Mouse (Mus musculus) layer of hippocampus, postnatal 25 days (tissue): Measurements from ENCODE around the gene Cux2. TPM values are rescaled to one million over a fixed set of nuclear protein-coding genes. Genes with fewer than 3 reads are reported as not detected.

Experiments used
- DNase-seq, 2 experiments: peaks; one replicate each; pipeline ENCODE4 v3.0.0; 2022; ENCODE audit warnings: mixed read lengths in 2 of 2, low spot score in 1 of 2; ENCODE audit errors: extremely low spot score in 1 of 2
- total RNA-seq, 2 experiments: library from RNA; stranded (reverse); gene quantifications; 2 replicates each; pipeline ENCODE4 v1.2.3; 2021

Gene Cux2
- total RNA-seq, 2 experiments from 2014 or later = 32.9 to 36.7 TPM

DNA sequence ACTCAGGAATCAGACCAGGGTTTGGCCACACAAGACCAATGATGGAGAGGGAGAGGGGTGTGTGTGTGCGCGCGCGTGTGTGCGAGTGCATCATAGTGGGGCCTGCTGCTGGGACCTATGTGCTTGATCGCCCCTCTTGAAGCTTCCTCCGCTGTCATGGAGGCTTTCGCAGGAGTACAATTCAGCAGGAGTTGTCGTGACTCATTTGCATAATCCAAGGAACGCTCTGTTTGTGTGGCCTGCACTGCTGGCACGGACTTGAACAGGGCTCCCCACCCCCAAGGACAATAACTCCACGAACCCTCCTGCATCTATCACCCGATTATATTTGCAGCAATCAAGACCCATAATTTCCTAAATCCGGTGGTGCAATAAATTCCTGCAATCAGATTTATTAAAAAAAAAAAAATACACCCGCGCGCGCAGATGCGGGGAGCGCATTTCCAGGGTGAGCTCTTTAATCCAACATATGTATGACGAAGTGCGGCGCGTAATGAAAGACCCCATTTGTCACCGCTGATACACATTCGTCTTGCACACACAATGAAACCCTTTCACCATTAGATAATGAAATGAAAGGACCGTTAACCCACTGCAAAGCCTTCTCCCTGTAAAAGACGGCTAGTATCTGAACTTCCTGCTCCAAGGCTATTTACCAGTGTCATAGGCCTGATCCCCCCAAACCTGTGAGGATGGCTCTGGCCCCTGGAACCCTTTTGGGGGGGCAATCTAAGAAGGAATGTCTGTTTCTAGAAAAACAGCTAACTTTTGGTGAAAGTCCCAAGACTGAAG, 124.0 kb downstream of the Cux2 start:
- no peak for DNase-seq

DNA sequence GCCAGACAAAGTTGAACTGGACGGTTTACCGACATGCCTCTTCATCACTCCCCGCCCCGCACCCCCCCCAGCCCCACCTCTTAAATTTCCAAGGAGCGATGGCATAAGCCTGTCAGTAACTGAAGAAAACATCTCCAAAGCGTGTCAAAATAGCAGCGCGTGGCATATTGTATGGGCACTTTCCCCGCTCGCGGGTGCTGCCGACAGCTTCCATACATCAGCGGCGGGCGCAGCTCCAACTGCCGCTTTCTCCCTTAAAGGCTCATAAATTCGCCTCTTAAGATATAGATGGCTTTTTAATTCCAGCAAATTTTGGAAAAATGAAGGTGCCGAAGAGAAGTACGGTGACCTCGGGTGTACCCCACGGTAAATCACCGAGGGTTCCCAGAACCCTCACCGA, 124.6 kb downstream of the Cux2 start:
- DNase-seq = peak in 1 of 2 experiments; percentile 24

DNA sequence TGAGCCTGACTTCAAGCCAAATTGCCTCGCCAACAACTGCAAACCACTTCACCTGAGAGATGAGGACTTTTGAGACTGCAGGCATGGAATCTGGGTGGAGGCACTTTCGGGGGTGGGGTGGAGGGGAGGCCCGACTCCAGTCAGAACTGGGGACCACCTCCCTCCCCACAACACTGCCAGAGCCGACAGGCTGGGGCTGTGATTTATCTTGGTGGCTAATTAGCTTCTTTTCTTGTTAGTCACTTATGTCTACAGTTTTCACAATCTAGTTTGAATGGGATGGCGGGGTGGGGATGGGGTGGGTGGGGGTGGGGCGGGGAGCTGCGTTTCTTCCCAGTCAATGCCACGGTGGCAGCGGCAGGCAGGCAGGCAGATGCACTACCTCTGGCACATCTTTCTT, 125.5 kb downstream of the Cux2 start:
- no peak for DNase-seq

DNA sequence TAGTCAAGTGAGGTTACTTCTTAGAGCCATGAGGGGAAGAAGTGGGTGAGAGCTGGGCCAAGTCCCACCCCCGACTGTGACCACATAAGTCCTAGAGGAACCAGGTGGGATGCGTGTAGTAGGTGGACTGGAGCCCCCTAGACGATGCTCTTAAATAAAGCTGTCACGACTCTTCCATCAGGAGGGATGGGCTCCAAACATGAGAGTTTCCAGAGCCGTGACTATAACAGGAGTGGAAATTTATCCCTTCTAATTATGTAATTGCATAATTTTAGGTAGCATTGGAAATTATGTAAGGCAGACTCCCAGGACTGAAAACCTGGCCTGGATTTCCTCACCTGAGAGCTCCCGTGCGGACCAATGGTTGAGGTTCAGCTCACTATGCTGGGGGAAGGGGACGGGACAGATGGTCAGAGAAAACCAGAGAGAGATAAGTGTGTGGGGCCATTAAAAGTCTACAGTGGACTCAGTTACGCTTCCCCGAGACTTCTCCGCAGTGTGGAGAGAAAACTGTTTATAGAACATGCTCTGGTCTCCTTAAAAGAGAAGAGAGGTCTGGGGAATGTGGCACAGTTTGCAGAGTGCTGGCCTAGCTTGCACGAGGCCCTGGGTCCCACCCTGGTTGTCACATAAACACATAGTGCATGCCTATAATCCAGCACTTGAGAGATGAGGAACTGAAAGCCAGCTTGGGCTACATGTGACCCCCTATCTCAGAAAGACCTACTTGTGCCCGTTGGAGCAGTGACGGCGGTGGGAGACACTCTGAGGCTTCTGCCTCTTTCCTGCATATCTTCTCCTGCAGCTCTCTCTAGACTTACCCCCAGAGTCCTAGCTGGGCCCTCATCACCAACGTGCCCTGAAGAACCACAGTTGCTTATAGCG, 126.7 kb downstream of the Cux2 start:
- DNase-seq = no peak

DNA sequence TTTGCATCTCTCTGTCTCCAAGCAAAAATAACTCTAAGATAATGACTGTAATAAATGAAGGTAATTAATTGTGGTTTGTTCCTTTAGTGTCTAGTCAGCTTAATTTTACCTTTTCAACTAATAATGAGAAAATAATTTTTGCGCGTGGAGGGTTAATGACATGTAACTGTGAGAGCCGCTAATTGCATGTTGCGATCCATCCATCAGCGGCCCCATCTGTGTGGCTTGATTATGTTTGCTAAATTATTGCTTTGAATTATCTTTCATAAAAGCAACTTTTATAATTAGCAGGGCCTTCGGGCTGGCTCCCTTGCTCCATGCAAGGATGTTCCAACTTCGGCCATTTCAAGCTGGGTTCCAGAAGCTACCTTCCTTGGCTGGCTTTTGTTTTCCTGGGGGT, 130.7 kb downstream of the Cux2 start:
- no peak for DNase-seq

DNA sequence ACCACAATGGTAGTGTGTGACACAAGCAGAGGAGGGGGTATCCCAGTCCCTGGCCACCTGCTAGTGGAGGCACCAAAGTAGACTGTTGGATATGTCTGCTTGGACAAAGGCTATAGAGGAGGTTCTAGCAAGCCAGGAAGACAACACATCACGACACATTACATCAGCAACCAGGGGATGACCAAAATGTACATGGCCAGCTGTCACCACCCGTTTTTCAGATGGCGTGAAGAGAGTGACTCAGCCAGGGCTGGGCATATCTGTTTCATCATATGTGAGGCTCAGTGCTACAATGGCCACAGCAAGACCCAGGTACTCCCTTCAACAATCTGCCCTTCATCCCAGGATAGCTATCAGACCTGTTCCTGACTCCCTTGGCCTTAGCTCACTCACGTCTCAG, 133.1 kb downstream of the Cux2 start:
- DNase-seq = no peak

DNA sequence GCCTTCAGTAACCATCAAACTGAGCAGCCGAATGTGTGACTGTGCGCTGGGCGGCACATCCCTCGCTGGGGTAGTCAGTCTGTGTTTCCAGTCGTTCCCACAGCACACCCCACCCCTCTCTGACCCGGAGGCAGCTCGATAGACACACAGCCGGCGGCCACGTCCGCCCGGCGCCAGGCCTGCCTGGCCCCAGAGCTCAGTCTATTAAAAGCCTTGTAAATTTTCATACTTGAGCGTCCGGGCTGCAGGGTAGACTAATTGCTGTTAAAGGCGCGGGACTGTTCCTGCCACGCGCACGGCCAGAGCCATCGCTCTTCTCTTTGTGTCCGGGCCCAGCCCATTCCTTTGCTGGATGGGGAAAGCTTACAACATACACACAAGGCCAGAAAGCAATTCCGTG, 135.9 kb downstream of the Cux2 start:
- no peak for DNase-seq

DNA sequence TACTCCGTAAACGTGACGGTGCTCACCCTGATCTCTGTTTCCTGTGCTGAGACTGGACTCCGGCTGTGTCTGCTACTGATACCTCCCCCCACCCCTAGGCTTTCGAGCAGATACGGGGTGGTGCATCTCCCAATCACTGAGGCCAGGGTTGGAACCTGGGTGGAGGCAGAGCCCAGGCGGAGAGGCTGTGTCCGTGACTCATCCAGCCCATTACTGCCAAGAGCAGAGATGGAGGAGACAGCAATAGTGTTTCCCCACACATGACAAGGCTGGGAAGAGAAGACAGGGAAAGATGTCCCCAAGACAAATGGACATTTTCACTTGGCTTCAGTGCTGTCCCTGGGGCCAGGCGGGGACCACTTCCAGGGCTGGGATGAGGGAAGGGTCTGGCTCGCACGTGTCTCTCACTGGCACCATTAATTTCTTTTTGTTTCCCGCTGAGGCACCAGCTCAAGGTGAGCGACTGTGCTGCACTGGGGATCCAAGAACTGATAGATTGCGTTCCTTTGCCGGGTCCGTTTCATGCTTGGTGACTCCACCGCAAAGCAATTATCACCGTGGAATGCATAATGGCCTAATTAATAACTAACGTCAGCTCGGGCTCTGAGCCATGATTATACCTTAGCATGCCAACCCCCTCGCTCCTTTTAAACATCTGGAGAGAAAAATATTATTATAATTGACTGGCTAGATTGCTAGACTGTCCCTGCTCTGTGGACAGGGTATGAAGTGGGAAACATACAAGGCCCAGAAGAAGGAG, 140.5 kb downstream of the Cux2 start:
- DNase-seq = no peak

DNA sequence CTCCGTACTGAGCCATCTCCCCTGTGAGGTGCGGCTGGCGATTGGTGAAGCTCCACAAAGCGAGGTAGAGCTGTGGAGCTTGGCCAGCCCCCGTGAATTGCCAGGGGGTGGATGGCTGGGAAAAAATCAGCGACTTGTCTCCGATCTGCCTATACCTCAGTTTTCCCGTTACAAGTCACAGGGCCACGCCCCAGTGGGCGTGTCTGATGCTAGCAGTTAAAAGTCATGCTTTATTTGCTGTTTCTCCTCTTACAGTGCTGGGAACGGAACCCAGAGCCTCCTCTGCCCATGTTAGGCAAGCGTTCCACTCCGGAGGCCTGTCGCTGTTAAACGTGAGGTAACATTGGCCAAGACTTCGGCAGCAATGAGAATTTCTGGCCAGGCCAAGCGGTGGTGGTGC, 144.2 kb downstream of the Cux2 start:
- DNase-seq = no peak

DNA sequence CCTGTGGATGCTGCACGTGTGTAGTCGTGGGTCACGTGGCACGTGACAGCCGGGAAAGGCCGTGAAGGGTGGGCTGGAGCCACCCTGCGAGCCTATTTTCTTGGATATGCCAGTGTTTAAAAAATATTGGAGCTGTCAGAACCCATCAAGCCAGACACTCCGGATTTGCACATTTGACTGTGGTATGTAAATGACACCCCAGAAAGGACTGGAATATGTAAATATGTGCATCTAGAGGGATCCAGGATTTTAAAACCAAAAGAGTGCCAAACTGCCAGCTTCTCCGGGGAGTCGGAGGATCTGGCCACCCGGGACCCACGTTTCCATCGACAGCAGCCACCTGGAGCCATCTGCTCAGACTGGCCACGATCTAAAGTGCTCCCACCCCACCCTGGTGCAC, 145.1 kb downstream of the Cux2 start:
- no peak for DNase-seq

DNA sequence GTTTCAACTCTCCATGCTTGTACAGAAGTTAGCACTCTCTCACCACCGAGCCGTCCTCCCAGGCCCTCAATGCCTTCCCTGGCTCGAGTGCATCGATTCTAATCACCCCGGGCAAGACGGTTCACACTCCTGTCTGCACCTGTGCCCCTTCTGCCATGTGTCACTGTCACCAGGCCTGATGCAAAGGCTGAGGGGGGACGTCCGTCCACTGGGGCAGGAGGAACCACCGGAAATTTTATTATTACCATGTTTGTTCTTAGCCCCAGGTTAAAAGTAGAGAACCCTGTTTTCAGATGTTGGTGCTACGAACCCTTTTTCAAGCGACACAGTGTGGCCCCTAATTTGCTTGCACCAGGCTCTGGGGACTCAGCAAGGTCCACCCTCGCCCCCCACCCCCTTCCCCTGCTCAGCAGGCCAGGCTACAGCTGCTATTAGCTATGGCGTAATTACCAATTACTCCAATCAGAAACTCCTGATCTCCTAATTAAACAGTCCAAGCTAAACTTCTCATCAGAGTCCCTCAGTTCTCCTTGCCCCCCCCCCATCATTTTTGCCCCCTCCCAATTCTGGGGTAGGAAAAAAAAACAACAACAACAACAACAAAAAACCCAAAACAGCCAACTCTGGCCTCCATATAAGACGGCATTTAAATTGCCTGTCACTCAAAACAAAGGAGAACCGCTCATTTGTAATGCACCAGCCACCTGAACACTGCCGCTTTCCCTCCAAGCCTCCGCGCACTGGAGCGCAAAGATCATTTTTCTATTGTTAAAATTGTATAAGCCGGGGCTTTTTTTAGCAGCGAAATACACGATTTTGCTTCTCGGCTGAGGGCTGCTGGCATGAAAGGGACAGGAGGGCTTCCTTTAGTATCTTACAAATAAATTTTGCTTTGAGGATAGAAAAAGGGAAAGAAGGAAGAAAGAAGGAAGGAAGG, 146.8 kb downstream of the Cux2 start:
- no peak for DNase-seq

DNA sequence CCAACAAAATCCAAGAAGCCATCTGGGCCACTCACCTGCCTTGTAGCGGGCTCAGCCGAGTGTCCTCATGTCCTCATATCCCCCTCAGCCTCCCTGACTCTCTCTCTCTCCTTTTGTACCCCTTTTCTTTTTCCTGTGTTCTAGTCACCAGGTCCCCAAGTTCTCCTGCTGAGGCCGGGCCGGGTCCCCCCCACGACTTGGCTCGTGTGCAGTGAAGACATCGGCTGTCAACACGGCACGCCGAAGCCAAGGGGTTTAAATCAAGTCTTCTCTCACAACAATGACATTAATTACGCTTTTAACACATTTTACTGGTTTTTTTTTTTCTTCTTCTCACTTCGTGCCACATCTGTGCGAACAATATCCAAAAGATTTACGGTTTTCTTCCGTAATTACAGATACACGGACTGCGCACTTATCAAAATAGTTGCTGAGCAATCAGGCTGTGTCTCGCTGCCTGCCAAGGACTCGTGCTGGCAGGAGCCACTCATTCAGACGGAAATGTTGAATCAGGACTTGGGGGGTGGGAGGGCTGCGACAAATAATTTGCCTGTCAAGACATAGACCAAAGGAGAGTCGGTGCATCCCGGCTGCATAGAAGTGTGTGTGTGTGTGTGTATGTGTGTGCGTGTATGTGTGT, 154.7 kb downstream of the Cux2 start:
- DNase-seq = no peak

DNA sequence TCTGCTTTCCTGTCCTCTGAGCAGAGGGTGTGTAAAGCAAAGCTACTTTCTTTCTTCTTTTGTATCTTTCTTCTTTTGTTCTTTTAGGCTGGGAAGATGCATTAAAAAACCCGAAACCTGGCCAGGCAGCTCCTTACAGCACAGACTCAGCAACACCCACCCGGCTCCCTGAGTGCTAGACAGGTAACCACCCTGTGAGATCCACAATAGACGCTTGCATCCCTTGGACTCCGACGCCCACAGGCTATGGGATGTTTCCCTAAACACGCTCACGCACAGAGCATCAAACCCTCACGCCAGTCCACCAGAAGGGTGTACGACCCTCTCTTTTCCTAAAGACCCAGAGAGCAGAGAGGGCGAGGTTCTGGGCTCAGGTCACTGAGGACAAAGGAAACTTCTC, 155.3 kb downstream of the Cux2 start:
- DNase-seq = no peak

DNA sequence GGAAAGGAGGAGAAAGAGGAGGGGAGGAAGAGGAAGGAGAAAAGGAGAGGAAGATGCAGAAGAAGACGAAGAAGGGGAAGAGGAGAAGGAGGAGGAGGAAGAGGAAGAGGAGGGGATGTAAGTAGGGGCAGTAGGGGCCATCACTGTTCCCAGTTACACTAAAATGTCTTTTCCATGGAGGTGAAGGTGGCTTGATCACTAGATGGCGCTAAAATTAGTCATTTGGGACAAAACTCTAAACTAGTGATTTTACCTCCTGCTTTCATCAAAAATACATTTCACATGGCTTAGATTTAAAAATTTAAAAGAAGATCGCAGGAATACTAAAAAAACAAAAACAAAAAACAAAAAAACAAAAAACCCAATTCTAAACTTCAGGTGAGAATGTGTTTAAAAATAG, 156.3 kb downstream of the Cux2 start:
- DNase-seq = no peak

DNA sequence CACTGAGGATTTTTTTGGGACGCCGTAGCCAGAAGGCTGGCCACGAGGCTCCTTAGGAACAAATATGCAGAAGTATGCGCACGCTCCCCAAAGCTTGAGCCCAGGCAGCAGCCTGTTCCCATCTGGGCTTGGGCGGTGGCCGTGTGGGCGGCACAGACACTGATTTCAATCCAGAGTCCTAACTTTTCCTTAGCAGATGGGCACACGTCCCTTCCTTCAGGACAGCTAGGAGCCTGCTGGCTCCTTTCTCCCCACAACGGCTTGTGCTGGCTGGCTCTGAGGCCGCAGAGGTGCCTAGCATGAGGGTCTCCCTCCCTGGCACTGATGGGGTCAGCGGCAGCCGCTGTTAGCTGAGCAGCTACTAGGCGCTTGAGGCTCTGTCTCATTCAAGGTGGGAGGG, 157.6 kb downstream of the Cux2 start:
- peak; percentile 40 to 42 for DNase-seq

DNA sequence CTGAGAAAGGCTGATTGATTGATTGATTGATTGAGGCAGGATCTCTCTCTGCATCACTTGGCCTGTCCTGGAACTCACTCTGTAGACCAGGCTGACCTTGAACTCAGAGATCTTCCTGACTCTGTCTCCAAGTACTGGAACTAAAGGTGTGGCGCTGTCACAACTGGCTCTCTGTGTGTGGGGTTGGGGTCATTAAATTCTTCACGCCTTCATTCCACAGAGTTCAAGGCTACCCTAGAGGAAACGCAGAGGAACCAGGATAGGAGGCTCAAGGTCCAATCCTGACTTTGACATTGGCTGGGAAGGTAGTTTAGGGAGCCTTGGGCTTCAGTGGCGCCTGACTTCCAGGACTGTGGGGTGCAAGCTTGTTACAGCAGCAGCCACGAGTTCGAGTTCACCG, 159.0 kb downstream of the Cux2 start:
- DNase-seq = no peak

DNA sequence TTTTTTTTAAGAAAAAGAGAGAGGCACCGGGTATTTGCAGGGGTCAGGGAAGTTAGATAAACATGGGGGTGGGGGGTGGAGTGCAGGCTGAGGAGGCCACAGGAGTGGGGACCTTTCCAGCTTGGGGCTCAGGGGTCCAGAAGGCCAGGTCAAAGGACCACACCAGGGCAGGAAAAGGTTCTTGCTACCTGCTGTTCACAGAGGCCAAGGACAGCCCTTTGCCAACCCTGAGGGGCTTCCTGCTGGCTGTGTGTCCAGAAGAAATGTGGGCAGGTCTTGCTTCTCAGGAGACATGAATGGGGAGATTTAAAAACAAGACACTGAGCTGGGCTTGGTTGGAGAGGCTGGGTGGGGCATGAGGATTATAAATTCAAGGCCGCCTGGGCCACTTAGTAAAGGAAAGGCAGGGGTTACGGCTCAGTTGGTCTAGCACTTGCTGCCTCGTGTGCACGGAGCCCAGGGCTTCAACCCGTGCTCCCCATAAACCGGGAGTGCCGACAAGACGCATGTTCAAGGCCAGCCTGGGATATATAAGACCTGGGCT, 160.0 kb downstream of the Cux2 start:
- DNase-seq = no peak

DNA sequence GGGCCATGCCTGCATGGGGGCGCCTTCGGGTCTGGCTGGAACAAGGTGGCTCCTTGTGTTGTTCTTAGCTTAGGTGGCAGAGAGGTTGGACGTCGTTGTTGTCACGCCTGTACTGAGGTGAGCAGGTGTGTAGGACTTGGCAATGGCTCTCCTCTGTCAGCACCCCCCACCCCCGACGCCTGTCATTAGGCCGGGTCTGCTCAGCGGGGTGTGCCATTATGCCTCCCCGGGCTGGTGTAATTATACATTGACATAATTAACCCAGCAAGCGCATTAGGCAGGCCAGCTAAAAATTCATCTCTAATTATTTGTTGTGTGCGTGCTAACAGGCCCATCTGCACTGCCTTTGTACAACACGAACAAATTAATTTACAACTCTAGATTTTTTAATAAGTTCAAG, 160.5 kb downstream of the Cux2 start:
- DNase-seq = no peak

DNA sequence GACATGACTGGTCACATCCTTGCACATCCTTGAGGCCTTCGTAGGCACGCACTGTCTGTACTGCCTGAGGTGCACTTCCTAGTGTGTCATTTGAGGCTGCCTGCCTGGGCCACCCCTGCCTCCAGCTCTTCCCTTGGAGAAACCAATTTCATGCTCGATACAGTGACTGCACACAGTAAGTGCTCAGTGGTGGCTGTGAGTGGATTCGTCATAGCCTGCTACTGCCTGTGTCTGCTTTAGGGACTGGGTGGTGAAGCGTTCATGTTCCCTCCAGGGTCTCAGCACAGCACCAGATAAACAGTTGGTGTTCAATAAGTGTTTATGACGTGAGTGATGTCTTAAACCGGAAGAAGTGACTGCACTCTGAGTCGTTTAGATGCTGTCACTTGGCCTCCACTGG, 166.5 kb downstream of the Cux2 start:
- DNase-seq = no peak
